Mouse (Mus musculus) heart, postnatal 25 days (tissue): ENCODE measurements around the gene Rad51b. TPM values are rescaled to one million over a fixed set of nuclear protein-coding genes. Genes with fewer than 3 reads are reported as not detected.

Experiments
- DNase-seq: peaks from one replicate; pipeline ENCODE4 v3.0.0; 2022; ENCODE audit warnings: low spot score
- intact Hi-C: fragments of 180-260 bp; cut with DNase I; formaldehyde crosslinking; loops from one replicate; pipeline ENCODE4 v1.15.1; 2025
- total RNA-seq, 2 experiments: library from RNA; stranded (reverse); gene quantifications; 2 replicates each; pipeline ENCODE4 v1.2.3; 2021

Rad51b gene
- total RNA-seq, 2 experiments from 2014 or later: 0.68 to 0.84 TPM

DNA sequence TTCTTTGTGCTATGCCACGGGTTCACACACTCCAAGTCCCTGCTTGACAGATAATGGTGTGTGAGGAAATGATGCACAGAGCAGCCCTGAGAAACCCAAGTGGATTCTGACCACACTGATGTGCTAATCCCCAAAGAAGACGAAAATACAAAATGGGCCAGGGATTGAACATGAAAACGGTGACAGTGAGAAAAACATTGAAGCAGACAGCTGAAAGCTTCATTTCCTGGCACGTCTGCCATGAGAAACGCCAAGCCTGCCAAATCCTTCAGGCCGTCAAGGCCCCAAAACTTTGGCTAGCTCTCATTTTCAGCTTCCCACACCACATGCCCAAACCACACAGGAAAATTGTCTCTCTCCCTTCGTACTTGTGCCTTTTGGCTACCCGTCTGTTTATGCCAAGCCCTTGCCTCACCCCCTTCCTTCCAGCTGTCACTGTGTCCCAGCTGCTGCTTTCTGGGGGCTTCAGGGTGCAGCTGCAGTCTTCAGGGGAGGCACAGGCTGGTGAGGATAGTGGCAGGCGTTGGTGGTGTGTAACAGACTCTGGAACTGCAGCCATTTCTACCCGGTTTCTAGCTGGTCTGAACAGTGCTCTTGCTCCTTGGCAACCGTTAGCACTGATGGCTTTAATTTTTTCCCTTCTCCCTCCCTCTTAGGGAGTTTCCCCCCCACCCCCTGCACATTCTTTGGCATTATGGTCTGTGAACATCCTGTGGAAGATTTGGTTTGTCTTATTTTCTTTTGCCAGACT, 214.5 kb downstream of the Rad51b start:
- DNase-seq: peak; percentile 40
- intact Hi-C loops: no loop called here

- intact Hi-C loops: no loop called here
- DNase-seq: no peak
Measured at GRCm38 (mm10) chr12:79512205-79512886, 215.3 kb downstream of the Rad51b start.

GRCm38 (mm10) chr12:79512982-79513681, 216.1 kb downstream of the Rad51b start:
- no peak for DNase-seq
- intact Hi-C loops: no loop called here

- intact Hi-C loops: no loop called here
Measured at GRCm38 (mm10) chr12:79514680-79515079, 217.6 kb downstream of the Rad51b start.

DNA sequence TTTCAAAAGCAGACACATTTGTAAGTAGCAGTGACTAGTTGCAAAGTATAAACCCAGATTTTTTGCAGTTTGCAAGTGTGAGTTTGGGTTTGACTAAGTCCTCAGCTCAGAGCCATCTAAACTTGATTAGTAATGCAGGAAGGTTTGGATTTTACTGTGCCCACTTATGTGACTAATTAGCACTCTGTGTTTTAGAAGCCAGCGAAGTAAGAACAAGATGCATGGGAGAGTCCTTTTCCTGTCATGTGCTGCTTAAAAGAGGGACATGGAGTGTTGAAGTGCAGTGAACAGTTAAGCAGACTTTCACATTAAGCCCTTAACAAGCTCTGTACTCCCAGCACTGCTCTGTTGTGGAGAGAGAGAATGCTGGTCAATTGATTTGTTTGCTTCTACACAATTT, 225.3 kb downstream of the Rad51b start:
- intact Hi-C loops: no loop called here
- no peak for DNase-seq

More at GRCm38 (mm10) chr12:79514680-79515079, 217.6 kb downstream of the Rad51b start:
- no peak for DNase-seq

DNA sequence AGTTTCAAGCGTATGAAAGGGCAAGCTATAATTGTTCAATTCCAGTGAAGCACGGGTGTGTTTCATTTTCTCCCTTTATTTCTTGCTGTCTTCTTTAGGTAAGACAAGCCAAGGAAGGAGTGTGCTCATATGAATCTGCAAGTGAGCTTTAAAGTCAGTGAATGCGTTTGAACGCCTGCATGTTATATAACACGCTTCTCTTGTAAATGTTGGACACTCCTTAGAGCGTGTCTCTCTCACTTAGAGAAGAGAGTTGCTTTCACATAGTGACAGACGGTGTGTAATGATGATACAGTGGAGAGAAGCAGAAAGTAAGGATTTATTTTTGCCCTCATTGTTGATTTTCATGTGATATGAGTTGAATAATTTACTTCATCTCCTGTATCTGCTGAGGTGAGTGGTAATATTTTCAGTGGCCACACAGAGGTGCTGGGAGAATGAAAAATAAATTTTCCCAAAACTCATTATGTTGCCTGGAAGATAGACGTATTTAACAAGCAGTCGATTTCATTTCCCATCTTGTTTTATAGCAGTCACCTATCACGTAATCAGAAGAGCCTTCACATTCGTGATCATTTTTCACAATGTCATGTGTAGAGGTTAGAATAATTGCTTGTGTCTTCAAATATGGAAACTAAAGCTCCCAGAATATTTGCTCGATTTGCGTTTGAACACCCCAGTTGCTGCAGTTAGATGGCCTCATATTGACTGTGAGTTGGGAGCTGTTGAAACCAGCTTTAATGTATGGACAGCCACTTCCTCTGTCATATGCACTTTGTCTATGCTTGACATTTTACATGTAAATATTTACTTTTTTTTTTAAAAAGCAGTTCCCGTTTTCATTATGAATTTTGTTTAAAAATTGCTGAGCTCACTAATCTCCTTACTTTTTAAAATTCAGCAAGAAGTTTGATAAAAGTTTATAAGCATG, 228.1 kb downstream of the Rad51b start:
- intact Hi-C loops: loop anchor here (5.0 kb wide), 2 partner anchors 163 to 617 kb away; no protein-coding TSS in a partner anchor
- no peak for DNase-seq

- DNase-seq: no peak
- intact Hi-C loops: loop anchor here (5.0 kb wide), 2 partner anchors 164 to 616 kb away; no protein-coding TSS in a partner anchor
Measured at GRCm38 (mm10) chr12:79525872-79526271, 228.8 kb downstream of the Rad51b start.

DNA sequence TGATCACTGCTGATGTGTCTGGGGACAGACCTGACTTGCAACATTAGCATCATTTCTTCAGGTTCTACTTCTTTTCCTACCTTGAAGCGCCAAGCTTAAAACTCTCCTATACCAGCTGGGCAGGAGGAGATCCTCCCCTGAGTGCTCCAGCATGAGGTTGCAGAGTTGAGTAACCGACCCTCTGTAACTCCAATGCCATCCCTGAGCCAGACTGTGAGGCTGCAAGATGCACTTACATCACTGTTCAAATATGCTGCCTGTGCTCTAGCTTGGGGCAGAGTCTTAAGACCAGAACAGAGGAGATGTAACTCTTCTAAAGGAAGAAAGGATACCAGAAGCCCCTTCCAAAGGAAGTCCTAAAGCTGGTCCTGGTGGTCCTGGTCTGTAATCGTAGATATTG, 230.1 kb downstream of the Rad51b start:
- no peak for DNase-seq
- intact Hi-C loops: loop anchor here (5.0 kb wide), 2 partner anchors 165 to 615 kb away; no protein-coding TSS in a partner anchor

DNA sequence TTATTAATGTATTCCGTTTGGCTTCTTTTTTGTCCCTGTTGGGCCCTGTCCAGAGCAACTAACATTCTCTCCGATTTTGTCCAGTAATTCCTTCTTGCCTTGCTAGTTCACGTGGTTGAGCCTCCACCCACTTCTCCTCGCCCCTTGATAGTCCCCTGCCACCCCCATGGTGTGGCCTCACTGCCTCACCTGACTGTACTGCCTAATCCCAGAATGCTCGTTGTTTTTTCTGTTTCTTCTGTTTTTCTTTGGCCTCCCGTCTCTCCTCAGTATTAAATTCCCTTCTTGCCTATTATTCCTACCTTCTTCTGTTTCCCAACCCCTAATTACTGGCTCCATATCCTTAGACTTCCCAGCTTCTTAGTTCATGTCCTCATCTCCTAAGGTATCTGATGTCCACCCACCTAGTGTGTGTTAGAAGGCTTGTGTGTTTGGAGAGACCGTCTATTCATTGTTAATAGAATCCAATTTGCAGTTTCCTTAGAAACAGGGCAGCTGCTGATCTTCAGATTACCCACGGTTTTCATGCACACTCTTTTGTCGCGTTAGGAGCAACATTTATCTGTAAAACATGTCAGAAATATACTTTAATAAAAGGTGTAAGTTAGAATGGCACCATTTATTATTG, 233.3 kb downstream of the Rad51b start:
- intact Hi-C loops: loop anchor here (5.0 kb wide), 1 partner anchor 67 kb away; no protein-coding TSS in a partner anchor
- no peak for DNase-seq

DNA sequence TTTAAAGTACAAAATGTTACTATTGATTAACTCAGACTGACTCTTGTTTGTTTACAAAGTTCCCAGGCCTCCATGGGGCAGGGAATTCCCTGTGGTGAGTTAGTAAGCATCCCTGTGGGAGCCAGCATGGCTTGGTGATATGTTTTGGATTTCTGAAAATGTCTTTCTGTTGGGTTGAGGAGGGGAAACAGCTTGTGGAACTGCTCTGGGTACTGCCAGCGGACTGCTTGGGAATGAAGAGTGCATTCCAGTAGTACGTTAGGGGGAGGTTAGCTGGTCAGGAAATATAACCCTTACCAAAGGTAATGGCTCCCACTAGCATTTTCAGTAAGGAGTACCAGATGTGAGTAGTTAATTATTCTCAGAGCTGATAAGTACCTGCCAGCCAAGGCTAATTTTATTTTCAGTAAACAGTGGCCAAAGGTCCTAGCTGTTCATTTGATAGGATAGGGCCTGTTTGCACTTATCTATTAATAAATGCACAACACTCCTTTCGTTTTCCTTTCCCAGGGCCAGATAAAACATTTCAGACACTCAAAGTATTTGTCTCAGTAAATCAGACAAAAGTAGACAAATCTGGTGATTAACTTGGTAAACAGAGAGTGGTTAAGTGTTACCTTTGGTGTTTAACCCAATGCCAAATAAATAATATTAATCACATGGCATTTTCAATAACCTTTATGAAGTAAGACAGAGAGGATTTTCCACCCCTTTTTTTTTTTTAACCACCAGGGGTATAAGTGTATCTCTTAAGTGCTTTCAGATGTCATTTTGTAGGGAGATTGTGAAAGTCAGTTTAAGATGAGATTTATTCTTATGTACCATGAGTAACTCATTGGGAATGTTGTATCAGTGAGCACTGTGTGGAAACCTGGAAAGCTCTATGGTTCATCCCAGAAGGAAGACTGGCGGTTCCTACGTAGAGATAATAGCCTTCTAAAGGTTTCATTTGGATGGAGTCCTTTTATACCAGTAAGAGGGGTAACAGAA, 235.0 kb downstream of the Rad51b start:
- intact Hi-C loops: loop anchor here (5.0 kb wide), 1 partner anchor 65 kb away; no protein-coding TSS in a partner anchor
- DNase-seq: no peak

DNA sequence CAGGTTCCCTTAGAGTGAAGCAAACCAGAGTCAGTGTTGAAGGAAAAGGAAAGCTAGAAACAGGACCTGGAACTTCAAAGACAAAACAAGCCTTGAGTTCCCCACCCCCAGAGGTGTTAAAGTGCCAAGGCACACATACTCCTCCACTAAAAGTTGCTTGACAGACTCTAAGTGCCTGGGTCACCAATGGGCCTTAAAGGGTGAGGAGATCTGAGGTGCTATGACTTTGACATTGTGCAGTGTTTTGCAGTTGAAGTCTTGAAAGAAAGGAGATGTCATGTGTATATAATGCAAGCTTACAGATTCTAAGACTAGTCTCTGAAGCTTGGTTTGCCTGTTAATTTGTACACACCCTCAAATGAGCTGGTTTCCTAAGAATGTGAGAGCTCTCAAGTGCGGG, 237.7 kb downstream of the Rad51b start:
- intact Hi-C loops: loop anchor here (5.0 kb wide), 1 partner anchor 63 kb away; no protein-coding TSS in a partner anchor
- DNase-seq: no peak

DNA sequence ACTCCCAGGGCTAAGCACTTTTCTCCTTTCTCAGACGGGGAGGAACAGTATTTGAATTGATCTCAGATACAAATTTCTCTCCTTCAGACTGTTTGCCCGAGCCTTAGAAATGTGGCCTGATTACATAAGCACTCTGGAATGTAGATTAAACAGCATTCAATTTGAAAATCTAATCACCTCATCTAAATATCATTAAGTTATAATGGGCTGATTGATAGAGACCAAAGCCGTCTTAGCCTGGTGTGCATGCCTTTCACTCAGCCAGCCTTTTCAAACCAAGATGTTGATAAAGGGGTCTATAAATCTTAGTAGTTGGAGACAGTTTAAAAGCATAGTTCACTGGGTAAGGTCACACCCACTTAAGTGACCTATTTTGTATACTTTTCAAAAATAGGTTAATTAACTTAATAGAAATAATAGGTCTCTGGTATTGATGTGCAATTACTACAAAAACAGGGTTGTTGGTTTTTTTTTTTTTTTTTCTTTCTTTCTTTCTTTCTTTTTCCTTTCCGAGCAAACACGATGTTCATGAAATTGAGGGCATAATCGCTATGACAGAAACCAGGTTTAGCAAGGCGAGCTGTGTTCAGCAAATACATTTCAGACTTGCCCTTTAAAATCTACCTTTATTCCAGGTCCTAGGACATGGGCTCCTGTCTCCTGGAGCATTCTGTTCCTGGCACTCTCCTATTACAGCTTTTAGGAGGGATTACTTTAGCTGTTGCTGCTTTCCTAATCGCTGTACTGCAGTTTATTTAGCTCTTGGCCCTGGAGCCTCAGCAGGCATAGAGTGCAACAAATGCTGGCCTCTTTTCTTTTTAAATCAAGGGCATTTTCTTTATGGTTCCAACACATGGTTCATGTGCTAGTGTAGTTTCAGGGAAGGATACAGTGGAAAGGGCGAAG, 238.7 kb downstream of the Rad51b start:
- no peak for DNase-seq

GRCm38 (mm10) chr12:79540176-79540575, 243.1 kb downstream of the Rad51b start:
- DNase-seq: no peak
- intact Hi-C loops: no loop called here

More for the DNA sequence above, 238.7 kb downstream of the Rad51b start:
- intact Hi-C loops: no loop called here

- DNase-seq: no peak
- intact Hi-C loops: no loop called here
Measured at GRCm38 (mm10) chr12:79541581-79541980, 244.5 kb downstream of the Rad51b start.

- intact Hi-C loops: no loop called here
- DNase-seq: no peak
Measured at GRCm38 (mm10) chr12:79545063-79545462, 248.0 kb downstream of the Rad51b start.

DNA sequence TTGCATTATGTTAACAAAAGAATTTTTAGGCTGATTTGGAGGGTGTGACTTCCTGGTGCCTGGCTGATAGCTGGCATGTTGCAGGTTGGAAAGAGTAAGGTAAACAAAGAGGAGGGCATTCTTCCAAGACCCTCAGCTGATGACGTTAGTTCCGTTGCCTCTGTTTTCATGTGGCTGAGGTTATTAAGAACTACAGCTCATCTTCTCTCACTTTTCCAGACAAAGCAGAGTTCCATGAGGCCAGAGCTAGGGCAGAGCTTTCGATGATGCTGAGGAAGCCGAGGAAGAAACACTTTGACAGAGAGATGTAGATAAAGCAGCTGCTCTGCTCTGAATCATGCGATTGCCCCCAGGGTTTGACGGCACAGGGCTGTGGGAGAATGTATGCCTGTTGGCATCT, 250.5 kb downstream of the Rad51b start:
- intact Hi-C loops: no loop called here
- no peak for DNase-seq
